Comparison of ENCODE assay signal across 15 mouse cellular contexts in the genomic region with DNA sequence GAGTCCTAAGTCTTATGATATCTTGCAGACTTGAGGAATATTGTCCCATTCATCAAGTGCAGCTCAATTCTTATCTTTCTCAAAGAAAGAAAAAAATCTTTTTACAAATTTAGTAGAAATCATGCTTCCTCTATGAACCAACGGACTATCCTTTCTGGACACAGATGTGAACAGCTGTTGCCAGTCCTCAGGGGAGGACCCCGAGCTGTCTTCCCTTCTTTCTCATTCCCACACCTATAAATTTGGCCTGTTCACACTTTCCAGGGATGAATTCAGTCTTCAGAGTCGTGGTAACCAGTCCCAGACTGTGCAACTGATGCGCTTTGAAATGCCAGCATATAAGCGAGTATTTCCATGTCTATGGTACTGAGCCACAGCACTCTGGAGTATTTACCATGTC.
"Had no signal": no experiment of that assay in that cellular context is flagged by ENCODE, and none has a peak within 500 bp of the region (broad histone marks: within the 10 kb centered on the region; RNA-seq: fewer than 3 reads in every experiment).

No protein-coding gene starts in this region.

- DNase-seq: left cerebral cortex, postnatal 4 days; lung, adult 18-20 months; lung, postnatal 4 days; retina, postnatal 1 day; right cerebral cortex, postnatal 4 days; spleen, adult 18-20 months; thymus, adult 18-20 months; thymus, postnatal 14 days had no signal

- H3K9me3 ChIP-seq: intestine, embryonic 15.5 days; limb, embryonic 13.5 days; midbrain, embryonic 10.5 days; neural tube, embryonic 13.5 days had no signal

- H3K4me3 ChIP-seq: intestine, embryonic 15.5 days; limb, embryonic 13.5 days; midbrain, embryonic 10.5 days; neural tube, embryonic 13.5 days had no signal

- H3K36me3 ChIP-seq: intestine, embryonic 15.5 days; limb, embryonic 13.5 days; midbrain, embryonic 10.5 days; neural tube, embryonic 13.5 days had no signal

- H3K27ac ChIP-seq: intestine, embryonic 15.5 days; limb, embryonic 13.5 days; liver, embryonic 14.5 days; midbrain, embryonic 10.5 days; neural tube, embryonic 13.5 days had no signal

- H3K27me3 ChIP-seq: intestine, embryonic 15.5 days; limb, embryonic 13.5 days; neural tube, embryonic 13.5 days had no signal

- H3K9ac ChIP-seq: intestine, embryonic 15.5 days; limb, embryonic 13.5 days; liver, embryonic 14.5 days; neural tube, embryonic 13.5 days had no signal

- ATAC-seq: intestine, embryonic 15.5 days; lung, postnatal 0 days; midbrain, embryonic 16.5 days had no signal

- H3K4me2 ChIP-seq: intestine, embryonic 15.5 days; limb, embryonic 13.5 days; neural tube, embryonic 13.5 days had no signal

- H3K4me1 ChIP-seq: intestine, embryonic 15.5 days; limb, embryonic 13.5 days; neural tube, embryonic 13.5 days had no signal
